8 mouse cellular contexts compared by ENCODE assay signal in genomic region chr2:164833314-164833959, GRCm38 (mm10). TPM values are rescaled to one million over a fixed set of nuclear protein-coding genes. Genes with fewer than 3 reads are reported as not detected.
DNase-seq lines count a peak whose midpoint lies in the region; ATAC-seq and TF ChIP-seq lines count a peak whose summit lies in the region.

Gene Neurl2 (minus strand): TSS chr2:164833456.

- peak within 1 kb of the TSS; percentile 60 for H3K4me3 ChIP-seq in C2C12 (ENCODE audit: insufficient read depth, poor library complexity, severe bottlenecking)
- H3K4me3 ChIP-seq in erythroblast, embryonic 14.5 days (replicated peaks) = peak within 1 kb of the TSS; percentile 67
- peak within 1 kb of the TSS; percentile 74 for H3K4me3 ChIP-seq in heart, embryonic 12.5 days
- peak within 1 kb of the TSS; percentile 66 for H3K4me3 ChIP-seq in kidney, postnatal 0 days (replicated peaks; ENCODE audit: low read depth, low read length)
- peak within 1 kb of the TSS; percentile 77 for H3K4me3 ChIP-seq in liver, embryonic 11.5 days (ENCODE audit: low read depth, low read length)
- peak within 1 kb of the TSS; percentile 78 for H3K4me3 ChIP-seq in stomach, embryonic 14.5 days (ENCODE audit: low read depth, low read length)

- peak within 1 kb of the TSS; percentile 99 for H3K27ac ChIP-seq in heart, embryonic 12.5 days (ENCODE audit: poor library complexity, severe bottlenecking)
- peak within 1 kb of the TSS; percentile 90 for H3K27ac ChIP-seq in kidney, postnatal 0 days
- peak within 1 kb of the TSS; percentile 79 for H3K27ac ChIP-seq in liver, embryonic 11.5 days (ENCODE audit: low read depth, low read length)
- H3K27ac ChIP-seq in stomach, embryonic 14.5 days (ENCODE audit: low read length) = peak within 1 kb of the TSS; percentile 85

- peaks cover 32% of the 10 kb centered on the region for H3K4me1 ChIP-seq in erythroblast, embryonic 14.5 days (ENCODE audit: control insufficient read depth)
- peaks cover 31% of the 10 kb centered on the region for H3K4me1 ChIP-seq in heart, embryonic 12.5 days (replicated peaks)
- H3K4me1 ChIP-seq in kidney, postnatal 0 days (replicated peaks; ENCODE audit: insufficient read depth, low read length) = peaks cover 13% of the 10 kb centered on the region; the same call in 1 of the 2 replicates
- H3K4me1 ChIP-seq in liver, embryonic 11.5 days (replicated peaks; ENCODE audit: control insufficient read depth, insufficient read depth, low read length) = peaks cover 10% of the 10 kb centered on the region
- peaks cover 9% of the 10 kb centered on the region; the same call in 1 of the 2 replicates for H3K4me1 ChIP-seq in stomach, embryonic 14.5 days (ENCODE audit: control insufficient read depth, insufficient read depth, low read length)

- DNase-seq in brain, embryonic 14.5 days (ENCODE audit: low read depth) = peak; percentile 97
- DNase-seq in kidney, postnatal 0 days (ENCODE audit: low spot score) = peak; percentile 94
- peak; percentile 90 for DNase-seq in liver, embryonic 11.5 days (ENCODE audit: low spot score)
- peak; percentile 95 for DNase-seq in naive thymus-derived CD4-positive, alpha-beta T cell, adult 2 months (ENCODE audit: low read depth)

- WGBS in heart, embryonic 12.5 days = under 1% methylated on average over 31 of the region's 31 CpGs
- WGBS in kidney, postnatal 0 days = under 1% methylated on average over 31 of the region's 31 CpGs
- 1% methylated on average over 31 of the region's 31 CpGs for WGBS in liver, embryonic 11.5 days
- WGBS in stomach, embryonic 14.5 days = under 1% methylated on average over 31 of the region's 31 CpGs

- TF ChIP-seq CTCF in C2C12 (IDR thresholded peaks at IDR 0.05; ENCODE audit: control insufficient read depth, insufficient read depth, insufficient read length) = no peak
- TF ChIP-seq CTCF in brain, embryonic 14.5 days (IDR thresholded peaks at IDR 0.05; ENCODE audit: borderline replicate concordance, extremely low read depth, insufficient read depth, insufficient read length) = no peak
- TF ChIP-seq CTCF in kidney, postnatal 0 days (IDR thresholded peaks at IDR 0.05; ENCODE audit: low read depth) = 0 out of 2 replicates have a peak, but pooled peaks have one; percentile 2

- peaks cover 20% of the 10 kb centered on the region for H3K79me2 ChIP-seq in C2C12 (ENCODE audit: control insufficient read depth, insufficient read depth)

- TF ChIP-seq POLR2A in brain, embryonic 14.5 days (IDR thresholded peaks at IDR 0.05; ENCODE audit: borderline replicate concordance, extremely low read depth, insufficient read depth, insufficient read length, poor library complexity, severe bottlenecking) = peak; percentile 35; the same call in 1 of the 2 replicates

- H3ac ChIP-seq in C2C12 (ENCODE audit: control insufficient read depth, insufficient read length, low read depth) = peak within 1 kb of the TSS; percentile 86

- H3K36me3 ChIP-seq in C2C12 (ENCODE audit: control insufficient read depth, insufficient read depth) = peaks cover 10% of the 10 kb centered on the region
- peaks cover 34% of the 10 kb centered on the region for H3K36me3 ChIP-seq in erythroblast, embryonic 14.5 days (ENCODE audit: control insufficient read depth)
- H3K36me3 ChIP-seq in heart, embryonic 12.5 days = peaks cover 42% of the 10 kb centered on the region
- peaks cover 21% of the 10 kb centered on the region for H3K36me3 ChIP-seq in kidney, postnatal 0 days (ENCODE audit: insufficient read depth, low read length)
- peaks cover 3% of the 10 kb centered on the region; the same call in 1 of the 2 replicates for H3K36me3 ChIP-seq in liver, embryonic 11.5 days (ENCODE audit: control insufficient read depth, insufficient read depth, low read length)
- peaks cover 5% of the 10 kb centered on the region for H3K36me3 ChIP-seq in stomach, embryonic 14.5 days (ENCODE audit: control insufficient read depth, insufficient read depth, low read length)

- peak within 1 kb of the TSS; percentile 88 for H3K9ac ChIP-seq in heart, embryonic 12.5 days
- H3K9ac ChIP-seq in kidney, postnatal 0 days (ENCODE audit: low read depth, low read length) = peak within 1 kb of the TSS; percentile 74
- H3K9ac ChIP-seq in liver, embryonic 11.5 days (ENCODE audit: low read depth, low read length) = peak within 1 kb of the TSS; percentile 87
- H3K9ac ChIP-seq in stomach, embryonic 14.5 days (replicated peaks; ENCODE audit: low read depth, low read length) = peak within 1 kb of the TSS; percentile 67

- H3K9me3 ChIP-seq in erythroblast, embryonic 14.5 days (ENCODE audit: control insufficient read depth, low read length) = no peaks in the 10 kb centered on the region
- H3K9me3 ChIP-seq in heart, embryonic 12.5 days (replicated peaks) = no peaks in the 10 kb centered on the region
- no peaks in the 10 kb centered on the region for H3K9me3 ChIP-seq in kidney, postnatal 0 days (replicated peaks; ENCODE audit: low read length)
- H3K9me3 ChIP-seq in liver, embryonic 11.5 days (ENCODE audit: control insufficient read depth, low read length) = no peaks in the 10 kb centered on the region
- no peaks in the 10 kb centered on the region for H3K9me3 ChIP-seq in stomach, embryonic 14.5 days (ENCODE audit: control insufficient read depth, low read depth, low read length)

- H3K4me2 ChIP-seq in heart, embryonic 12.5 days = peak within 1 kb of the TSS; percentile 96
- peak within 1 kb of the TSS; percentile 99 for H3K4me2 ChIP-seq in kidney, postnatal 0 days (ENCODE audit: low read length)
- peak within 1 kb of the TSS; percentile 100 for H3K4me2 ChIP-seq in liver, embryonic 11.5 days
- peak within 1 kb of the TSS; percentile 98 for H3K4me2 ChIP-seq in stomach, embryonic 14.5 days (replicated peaks; ENCODE audit: low read depth, low read length)

- peak; percentile 80 for ATAC-seq in heart, embryonic 12.5 days (ENCODE audit: insufficient number of reproducible peaks, low FRiP score)
- ATAC-seq in kidney, postnatal 0 days (replicated peaks; ENCODE audit: low FRiP score, low read depth) = peak; percentile 50
- peak; percentile 56 for ATAC-seq in liver, embryonic 11.5 days (replicated peaks; ENCODE audit: low FRiP score)
- peak; percentile 74 for ATAC-seq in stomach, embryonic 14.5 days (ENCODE audit: insufficient number of reproducible peaks, insufficient read depth, low FRiP score, low read depth)

- peaks cover 8% of the 10 kb centered on the region for H3K79me3 ChIP-seq in C2C12 (ENCODE audit: low read depth)

- H3K27me3 ChIP-seq in C2C12 (ENCODE audit: control insufficient read depth, insufficient read depth, insufficient read length) = no peaks in the 10 kb centered on the region
- no peaks in the 10 kb centered on the region for H3K27me3 ChIP-seq in erythroblast, embryonic 14.5 days (ENCODE audit: control insufficient read depth)
- no peaks in the 10 kb centered on the region for H3K27me3 ChIP-seq in heart, embryonic 12.5 days (replicated peaks)
- no peaks in the 10 kb centered on the region for H3K27me3 ChIP-seq in kidney, postnatal 0 days (ENCODE audit: insufficient read depth, low read length)
- H3K27me3 ChIP-seq in liver, embryonic 11.5 days (replicated peaks; ENCODE audit: control insufficient read depth, insufficient read depth, low read length) = no peaks in the 10 kb centered on the region
- H3K27me3 ChIP-seq in stomach, embryonic 14.5 days (ENCODE audit: control insufficient read depth, insufficient read depth, low read length) = no peaks in the 10 kb centered on the region

TF ChIP-seq in C2C12, 6 proteins besides CTCF, POLR2A, EP300 and RAD21:
- no peak for TF ChIP-seq MYOG (IDR thresholded peaks at IDR 0.05; ENCODE audit: control insufficient read depth, extremely low read depth, insufficient read length)
- peak; percentile 100 for TF ChIP-seq USF1 (IDR thresholded peaks at IDR 0.05; ENCODE audit: low read depth)
- TF ChIP-seq MAX (IDR thresholded peaks at IDR 0.05) = peak; percentile 92
- TF ChIP-seq FOSL1 (IDR thresholded peaks at IDR 0.05; ENCODE audit: insufficient read depth, low read length, poor library complexity, severe bottlenecking) = no peak
- TF ChIP-seq CEBPB (IDR thresholded peaks at IDR 0.05; ENCODE audit: low read depth) = no peak

RNA-seq across cellular contexts. Expression of gene Neurl2, which starts in this region (rescaled TPM):
- 11.3 TPM for polyA plus RNA-seq in C2C12 (2012; fragmentation: generic; extraction: Trizol)
- polyA plus RNA-seq in brain, embryonic 14.5 days (2012; rRNA removed) = 5.1 and 7.0 TPM in 2 replicates
- polyA plus RNA-seq in erythroblast, embryonic 14.5 days (2012) = 0.10 and 0.14 TPM in 2 replicates
- polyA plus RNA-seq in heart, embryonic 12.5 days (2016; fragmentation: Nextera tagmentation; extraction: Ambion mirVana) = 45.0 and 45.5 TPM in 2 replicates
- 9.2 and 9.4 TPM in 2 replicates for polyA plus RNA-seq in kidney, postnatal 0 days (2015; fragmentation: Nextera tagmentation; extraction: Ambion mirVana)
- 3.9 and 4.9 TPM in 2 replicates for polyA plus RNA-seq in liver, embryonic 11.5 days (2014; fragmentation: Nextera tagmentation; extraction: Ambion mirVana)
- polyA plus RNA-seq in stomach, embryonic 14.5 days (2014; fragmentation: Nextera tagmentation; extraction: Ambion mirVana) = 6.3 and 8.3 TPM in 2 replicates

Comparison
In these comparisons a context has a peak if more than half of its experiments do, and no peak if none do; other contexts are left out.
1. Peak in every context shown above with its lines: DNase-seq, ATAC-seq, H3K4me3 ChIP-seq and H3K27ac ChIP-seq.